Mouse (Mus musculus): ENCODE results near the gene Tpx2. TPM values are rescaled to one million over a fixed set of nuclear protein-coding genes. Genes with fewer than 3 reads are reported as not detected.
A peak's percentile ranks its signal among the peaks of the same experiment; 100 is the strongest.

The Tpx2 gene
- polyA plus RNA-seq, 1 experiment from 2014 or later: 14.8 TPM

- H3K27ac ChIP-seq (ENCODE audit: low read depth, low read length): no peak overlapping the region
- ATAC-seq: no peak
- no peaks in the 10 kb centered on the region for H3K9me3 ChIP-seq (ENCODE audit: control insufficient read depth, low read length)
Measured at GRCm38 (mm10) chr2:152810158-152810941, 37.4 kb upstream of the Tpx2 start.

GRCm38 (mm10) chr2:152811336-152812165 lies 36.2 kb upstream of the Tpx2 start:
- H3K9ac ChIP-seq (ENCODE audit: low read depth, low read length): no peak overlapping the region
- H3K4me1 ChIP-seq (ENCODE audit: control insufficient read depth, insufficient read depth, low read depth, low read length): peaks cover 5% of the 10 kb centered on the region; the same call in 1 of the 2 replicates
- no peaks in the 10 kb centered on the region for H3K36me3 ChIP-seq (ENCODE audit: control insufficient read depth, insufficient read depth, low read length)
- ATAC-seq: 0 out of 2 replicates have a peak, but pooled peaks have one; percentile 53
- WGBS: 45% methylated on average over 3 of the region's 3 CpGs
- no peak overlapping the region for H3K4me3 ChIP-seq (ENCODE audit: low read length)
- H3K4me2 ChIP-seq (ENCODE audit: low read length): no peak overlapping the region
- H3K27me3 ChIP-seq (replicated peaks; ENCODE audit: control insufficient read depth, insufficient read depth, low read length): no peaks in the 10 kb centered on the region
- H3K27ac ChIP-seq (ENCODE audit: low read depth, low read length): no peak overlapping the region
- H3K9me3 ChIP-seq (ENCODE audit: control insufficient read depth, low read length): no peaks in the 10 kb centered on the region

More at GRCm38 (mm10) chr2:152810158-152810941, 37.4 kb upstream of the Tpx2 start:
- Histone ChIP-seq H3K4me1 (ENCODE audit: control insufficient read depth, insufficient read depth, low read depth, low read length) (peaks cover 2% of the 10 kb centered on the region), H3K4me2 (ENCODE audit: low read length) (no peak overlapping the region), H3K27me3 (replicated peaks; ENCODE audit: control insufficient read depth, insufficient read depth, low read length) (no peaks in the 10 kb centered on the region), H3K4me3 (ENCODE audit: low read length) (no peak overlapping the region), H3K36me3 (ENCODE audit: control insufficient read depth, insufficient read depth, low read length) (no peaks in the 10 kb centered on the region), H3K9ac (ENCODE audit: low read depth, low read length) (no peak overlapping the region)
- WGBS: 87% methylated on average over 5 of the region's 5 CpGs

GRCm38 (mm10) chr2:152813232-152813631 lies 34.5 kb upstream of the Tpx2 start:
- Histone ChIP-seq H3K27me3 (replicated peaks; ENCODE audit: control insufficient read depth, insufficient read depth, low read length) (no peaks in the 10 kb centered on the region), H3K9ac (ENCODE audit: low read depth, low read length) (no peak overlapping the region), H3K4me3 (ENCODE audit: low read length) (no peak overlapping the region), H3K4me2 (ENCODE audit: low read length) (no peak overlapping the region), H3K27ac (ENCODE audit: low read depth, low read length) (no peak overlapping the region), H3K36me3 (ENCODE audit: control insufficient read depth, insufficient read depth, low read length) (no peaks in the 10 kb centered on the region), H3K4me1 (ENCODE audit: control insufficient read depth, insufficient read depth, low read depth, low read length) (peaks cover 16% of the 10 kb centered on the region), H3K9me3 (ENCODE audit: control insufficient read depth, low read length) (no peaks in the 10 kb centered on the region)
- no peak for ATAC-seq
- WGBS: 91% methylated on average over 1 of the region's 1 CpGs

GRCm38 (mm10) chr2:152814213-152814874 lies 33.4 kb upstream of the Tpx2 start:
- no peaks in the 10 kb centered on the region for H3K9me3 ChIP-seq (ENCODE audit: control insufficient read depth, low read length)
- 82% methylated on average over 6 of the region's 6 CpGs for WGBS
- no peak overlapping the region for H3K27ac ChIP-seq (ENCODE audit: low read depth, low read length)
- H3K4me1 ChIP-seq (ENCODE audit: control insufficient read depth, insufficient read depth, low read depth, low read length): peaks cover 23% of the 10 kb centered on the region
- no peaks in the 10 kb centered on the region for H3K27me3 ChIP-seq (replicated peaks; ENCODE audit: control insufficient read depth, insufficient read depth, low read length)
- H3K9ac ChIP-seq (ENCODE audit: low read depth, low read length): no peak overlapping the region
- no peaks in the 10 kb centered on the region for H3K36me3 ChIP-seq (ENCODE audit: control insufficient read depth, insufficient read depth, low read length)
- ATAC-seq: no peak
- H3K4me3 ChIP-seq (ENCODE audit: low read length): no peak overlapping the region
- no peak overlapping the region for H3K4me2 ChIP-seq (ENCODE audit: low read length)

GRCm38 (mm10) chr2:152815879-152816656 lies 31.7 kb upstream of the Tpx2 start:
- no peaks in the 10 kb centered on the region for H3K9me3 ChIP-seq (ENCODE audit: control insufficient read depth, low read length)
- no peak overlapping the region for H3K4me3 ChIP-seq (ENCODE audit: low read length)
- 72% methylated on average over 7 of the region's 7 CpGs for WGBS
- no peaks in the 10 kb centered on the region for H3K27me3 ChIP-seq (replicated peaks; ENCODE audit: control insufficient read depth, insufficient read depth, low read length)
- H3K36me3 ChIP-seq (ENCODE audit: control insufficient read depth, insufficient read depth, low read length): no peaks in the 10 kb centered on the region
- H3K27ac ChIP-seq (ENCODE audit: low read depth, low read length): no peak overlapping the region
- ATAC-seq: no peak
- peaks cover 36% of the 10 kb centered on the region for H3K4me1 ChIP-seq (ENCODE audit: control insufficient read depth, insufficient read depth, low read depth, low read length)
- H3K9ac ChIP-seq (ENCODE audit: low read depth, low read length): no peak overlapping the region
- no peak overlapping the region for H3K4me2 ChIP-seq (ENCODE audit: low read length)

- Histone ChIP-seq H3K27ac (ENCODE audit: low read depth, low read length) (no peak overlapping the region), H3K4me2 (ENCODE audit: low read length) (no peak overlapping the region), H3K9me3 (ENCODE audit: control insufficient read depth, low read length) (no peaks in the 10 kb centered on the region), H3K27me3 (replicated peaks; ENCODE audit: control insufficient read depth, insufficient read depth, low read length) (no peaks in the 10 kb centered on the region), H3K36me3 (ENCODE audit: control insufficient read depth, insufficient read depth, low read length) (no peaks in the 10 kb centered on the region), H3K9ac (ENCODE audit: low read depth, low read length) (no peak overlapping the region), H3K4me3 (ENCODE audit: low read length) (no peak overlapping the region), H3K4me1 (ENCODE audit: control insufficient read depth, insufficient read depth, low read depth, low read length) (peaks cover 42% of the 10 kb centered on the region)
- no peak for ATAC-seq
- 90% methylated on average over 3 of the region's 3 CpGs for WGBS
Measured at GRCm38 (mm10) chr2:152816657-152817348, 31.0 kb upstream of the Tpx2 start.

GRCm38 (mm10) chr2:152817596-152818291 lies 30.0 kb upstream of the Tpx2 start:
- Histone ChIP-seq H3K4me1 (ENCODE audit: control insufficient read depth, insufficient read depth, low read depth, low read length) (peaks cover 42% of the 10 kb centered on the region), H3K4me2 (ENCODE audit: low read length) (no peak overlapping the region), H3K4me3 (ENCODE audit: low read length) (no peak overlapping the region), H3K9ac (ENCODE audit: low read depth, low read length) (no peak overlapping the region), H3K27ac (ENCODE audit: low read depth, low read length) (no peak overlapping the region; the same call in 1 of the 2 replicates), H3K9me3 (ENCODE audit: control insufficient read depth, low read length) (no peaks in the 10 kb centered on the region), H3K27me3 (replicated peaks; ENCODE audit: control insufficient read depth, insufficient read depth, low read length) (no peaks in the 10 kb centered on the region), H3K36me3 (ENCODE audit: control insufficient read depth, insufficient read depth, low read length) (no peaks in the 10 kb centered on the region)
- peak; percentile 71 for ATAC-seq
- 39% methylated on average over 6 of the region's 6 CpGs for WGBS

GRCm38 (mm10) chr2:152818679-152819078 lies 29.1 kb upstream of the Tpx2 start:
- H3K36me3 ChIP-seq (ENCODE audit: control insufficient read depth, insufficient read depth, low read length): no peaks in the 10 kb centered on the region
- no peak overlapping the region for H3K9ac ChIP-seq (ENCODE audit: low read depth, low read length)
- no peak overlapping the region for H3K4me2 ChIP-seq (ENCODE audit: low read length)
- no peak overlapping the region for H3K27ac ChIP-seq (ENCODE audit: low read depth, low read length)
- 58% methylated on average over 5 of the region's 5 CpGs for WGBS
- no peak overlapping the region for H3K4me3 ChIP-seq (ENCODE audit: low read length)
- no peaks in the 10 kb centered on the region for H3K27me3 ChIP-seq (replicated peaks; ENCODE audit: control insufficient read depth, insufficient read depth, low read length)
- H3K4me1 ChIP-seq (ENCODE audit: control insufficient read depth, insufficient read depth, low read depth, low read length): peaks cover 42% of the 10 kb centered on the region
- no peak for ATAC-seq
- H3K9me3 ChIP-seq (ENCODE audit: control insufficient read depth, low read length): no peaks in the 10 kb centered on the region
